Mouse (Mus musculus): Measurements from ENCODE around the gene Evx2.
A peak's percentile ranks its signal among the peaks of the same experiment; 100 is the strongest.

Gene Evx2

GRCm38 (mm10) chr2:74659507-74660005 is at the start of gene Evx2:
Gene Evx2, minus strand, starts transcription at chr2:74659557.
- no peak for DNase-seq (ENCODE audit: low spot score)

- no peak for DNase-seq (ENCODE audit: low spot score)
Observed at GRCm38 (mm10) chr2:74708676-74709075, 49.3 kb upstream of the Evx2 start.

DNA sequence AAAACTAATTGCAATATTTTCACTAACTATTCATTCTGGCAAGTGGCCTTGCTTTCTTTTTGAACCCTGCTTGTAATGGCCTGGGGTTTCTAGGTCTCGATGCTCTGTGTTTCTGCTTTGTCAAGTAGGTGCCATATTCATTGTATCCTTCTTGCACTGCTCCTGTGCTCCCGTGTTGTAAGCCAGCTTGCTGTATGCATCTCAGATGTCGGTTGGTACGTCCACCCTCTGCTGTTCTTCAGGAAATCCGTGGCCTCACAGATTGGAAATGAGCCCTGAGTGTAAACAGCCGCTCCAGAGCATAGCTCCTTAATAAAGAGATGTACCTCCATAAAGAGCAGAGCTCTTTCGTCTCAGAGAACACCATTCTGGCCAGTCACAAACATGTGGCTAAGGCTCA is 48.2 kb upstream of the Evx2 start:
- DNase-seq (ENCODE audit: low spot score): no peak

DNA sequence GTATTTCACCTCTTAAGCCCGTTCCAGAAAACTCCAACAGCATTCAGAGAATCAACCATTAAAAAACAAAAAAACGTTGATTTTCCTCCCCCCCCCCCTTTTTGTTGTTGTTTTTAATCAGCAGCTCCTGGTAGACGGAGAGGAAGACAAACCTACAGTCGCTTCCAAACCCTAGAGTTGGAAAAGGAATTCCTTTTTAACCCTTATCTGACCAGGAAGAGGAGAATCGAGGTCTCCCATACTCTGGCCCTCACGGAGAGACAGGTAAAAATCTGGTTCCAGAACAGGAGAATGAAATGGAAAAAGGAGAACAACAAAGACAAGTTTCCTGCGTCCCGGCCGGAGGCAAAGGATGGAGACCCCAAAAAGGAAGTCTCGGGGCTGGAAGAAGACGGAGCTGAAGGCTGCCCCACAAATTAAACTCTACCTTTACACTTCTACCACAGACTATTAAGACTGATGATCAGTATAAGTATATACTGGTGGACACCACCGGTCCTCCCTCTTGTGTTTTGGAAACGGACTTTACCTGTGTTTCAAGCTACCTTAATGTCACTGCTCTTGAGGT is 47.1 kb upstream of the Evx2 start:
- no peak for DNase-seq (ENCODE audit: low spot score)

GRCm38 (mm10) chr2:74705467-74706089 is 46.2 kb upstream of the Evx2 start:
- no peak for DNase-seq (ENCODE audit: low spot score)

DNA sequence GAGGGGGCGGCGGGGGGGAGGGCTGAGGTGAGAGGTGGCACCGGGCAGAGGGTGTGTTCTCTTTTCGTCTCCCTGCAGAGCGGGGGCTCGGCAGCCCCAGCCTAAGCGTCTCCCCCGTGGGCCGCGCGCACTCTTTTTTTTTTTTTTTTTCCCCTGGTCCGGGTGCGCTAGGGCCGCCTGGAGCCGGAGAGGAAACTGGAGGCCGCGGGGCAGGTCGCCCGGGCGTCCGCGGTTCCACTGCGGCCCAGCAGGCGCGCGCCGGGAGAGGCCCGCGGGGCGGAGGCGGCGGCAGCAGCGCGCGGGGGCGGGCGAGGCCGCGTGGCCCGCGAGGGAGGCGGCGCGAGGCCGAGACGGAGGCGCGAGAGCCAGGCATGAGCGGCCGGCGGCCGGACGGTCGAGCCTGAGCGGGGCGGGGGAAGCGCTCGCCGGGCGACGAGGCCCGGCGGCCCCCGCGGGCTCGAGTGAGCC is 45.7 kb upstream of the Evx2 start:
- no peak for DNase-seq (ENCODE audit: low spot score)

DNA sequence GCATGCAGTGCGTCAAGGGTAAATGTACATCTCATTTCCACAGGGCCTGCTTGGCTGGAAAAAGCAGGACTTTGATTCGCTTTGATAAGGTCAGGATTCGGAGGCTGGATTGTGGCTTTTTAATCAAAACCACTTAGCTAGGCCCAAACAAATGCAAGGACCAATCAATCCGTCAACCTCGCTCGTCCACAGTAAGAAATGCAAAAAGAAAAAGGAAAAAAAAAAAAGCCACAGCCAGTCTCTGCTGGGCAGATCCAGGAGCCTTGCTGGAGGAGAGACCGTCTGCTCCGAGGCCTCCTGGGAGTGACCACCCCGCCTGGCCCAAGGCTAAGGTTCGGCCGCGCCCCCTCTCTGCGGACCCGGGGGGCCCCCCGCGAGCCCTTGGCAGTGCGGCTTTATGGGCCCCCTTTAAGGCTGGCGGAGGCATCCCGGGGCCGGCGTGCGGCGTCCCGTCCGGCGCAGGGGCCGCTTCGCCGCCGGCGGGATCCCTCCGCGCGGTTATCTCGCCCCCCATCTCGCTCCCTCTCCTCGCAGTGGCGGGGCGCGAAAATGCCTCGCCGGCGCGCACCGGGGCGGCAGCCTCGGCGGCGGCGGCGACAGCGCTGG is 45.1 kb upstream of the Evx2 start, which contains the start of gene Hoxd8:
Gene Hoxd8 (plus strand): TSS at position 223 of the 606 bp plus-strand sequence.
- DNase-seq (ENCODE audit: low spot score): no peak

DNA sequence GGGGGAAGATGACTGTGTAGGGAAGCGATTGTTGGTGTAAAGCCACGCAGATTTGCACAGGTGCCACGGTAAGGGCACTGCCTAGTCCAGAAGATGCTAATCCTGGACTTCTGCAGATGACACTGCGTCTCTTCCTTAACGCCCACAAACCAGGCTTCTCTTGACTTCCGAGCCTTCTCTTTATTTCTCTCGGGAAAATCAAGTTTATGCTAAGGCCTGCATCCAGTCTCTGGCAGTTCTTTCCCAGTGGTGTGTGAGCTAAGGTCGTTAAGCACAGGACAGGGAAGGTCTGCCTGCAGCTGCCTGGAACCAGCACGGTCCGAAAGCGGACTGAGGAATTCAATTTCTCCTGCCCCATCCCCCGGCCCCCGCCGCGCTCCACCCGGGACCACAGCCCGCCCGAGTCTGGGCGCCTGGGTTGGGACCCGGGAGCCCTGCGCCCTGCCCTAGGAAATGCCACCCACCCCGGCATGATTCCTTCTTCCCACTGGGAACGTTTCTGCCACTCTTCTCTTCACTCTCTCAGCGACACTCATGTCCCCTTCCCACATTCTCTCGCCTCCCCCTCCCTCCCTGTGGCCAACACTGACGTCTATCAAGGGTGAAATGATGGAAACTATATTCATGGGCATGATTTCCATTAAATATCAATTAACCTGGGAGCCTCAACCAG is 44.5 kb upstream of the Evx2 start:
- no peak for DNase-seq (ENCODE audit: low spot score)

DNA sequence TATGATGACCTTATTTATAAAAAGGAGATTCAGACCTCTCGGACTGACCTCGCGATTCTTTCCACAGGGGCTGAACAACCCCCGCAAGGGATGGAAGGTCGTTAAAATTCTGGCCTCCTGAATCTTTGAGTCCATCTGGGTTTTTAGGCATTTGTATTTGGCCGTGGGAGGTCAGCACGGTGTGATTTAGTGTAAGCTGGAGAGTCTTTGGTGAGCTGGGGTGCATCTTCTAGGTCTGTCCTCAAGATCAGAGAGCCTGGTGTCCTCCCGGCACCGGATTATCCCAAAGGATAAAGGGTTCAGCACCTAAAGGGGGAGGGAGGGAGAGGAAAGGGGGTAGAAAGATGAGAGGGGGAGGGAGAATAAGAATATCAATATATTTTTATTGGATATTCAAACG is 44.0 kb upstream of the Evx2 start:
- no peak for DNase-seq (ENCODE audit: low spot score)

GRCm38 (mm10) chr2:74702820-74703219 is 43.5 kb upstream of the Evx2 start:
- no peak for DNase-seq (ENCODE audit: low spot score)

DNA sequence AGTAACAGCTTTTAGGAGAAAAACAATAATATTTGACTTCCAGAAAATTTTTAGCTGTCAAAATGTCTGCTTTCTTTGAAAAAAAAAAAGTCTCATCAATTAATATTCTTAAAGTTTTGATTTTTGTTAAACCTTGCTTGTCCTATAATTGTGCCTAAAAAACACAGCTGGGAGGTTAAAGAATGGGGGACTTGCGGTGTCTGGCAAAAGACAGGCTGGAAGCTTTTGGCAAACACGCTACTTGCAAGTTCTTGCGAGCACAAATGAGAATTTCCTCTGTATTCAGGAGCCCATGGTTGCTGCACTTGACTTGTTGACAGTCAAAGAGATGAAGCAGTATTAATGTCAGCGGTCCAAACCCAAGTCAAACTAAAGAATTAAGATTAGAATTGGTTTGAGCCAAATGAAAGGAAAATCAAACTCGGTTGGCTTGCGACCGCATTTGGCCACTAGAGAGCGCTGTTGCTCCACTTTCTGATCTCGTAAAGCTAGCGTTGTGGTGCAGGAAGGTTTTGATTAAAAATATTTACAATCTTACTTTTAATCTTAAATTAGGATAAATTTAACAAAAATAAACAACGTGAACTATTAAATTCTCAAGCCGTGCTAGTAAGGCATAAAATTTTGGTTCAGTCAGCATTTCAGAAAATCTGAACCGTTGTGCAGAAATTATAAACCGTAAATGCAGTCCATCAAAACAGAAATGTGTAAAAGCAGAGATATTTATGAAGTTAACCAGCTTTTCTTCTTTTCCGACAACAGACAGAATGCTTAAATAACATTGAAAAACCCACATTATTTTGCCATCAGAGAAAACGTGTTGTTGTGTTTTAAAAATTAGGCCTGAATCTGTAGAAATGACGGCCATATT is 42.8 kb upstream of the Evx2 start:
- peak; percentile 40 for DNase-seq (ENCODE audit: low spot score)

- DNase-seq (ENCODE audit: low spot score): no peak
Observed at GRCm38 (mm10) chr2:74700546-74701112, 41.3 kb upstream of the Evx2 start.

DNA sequence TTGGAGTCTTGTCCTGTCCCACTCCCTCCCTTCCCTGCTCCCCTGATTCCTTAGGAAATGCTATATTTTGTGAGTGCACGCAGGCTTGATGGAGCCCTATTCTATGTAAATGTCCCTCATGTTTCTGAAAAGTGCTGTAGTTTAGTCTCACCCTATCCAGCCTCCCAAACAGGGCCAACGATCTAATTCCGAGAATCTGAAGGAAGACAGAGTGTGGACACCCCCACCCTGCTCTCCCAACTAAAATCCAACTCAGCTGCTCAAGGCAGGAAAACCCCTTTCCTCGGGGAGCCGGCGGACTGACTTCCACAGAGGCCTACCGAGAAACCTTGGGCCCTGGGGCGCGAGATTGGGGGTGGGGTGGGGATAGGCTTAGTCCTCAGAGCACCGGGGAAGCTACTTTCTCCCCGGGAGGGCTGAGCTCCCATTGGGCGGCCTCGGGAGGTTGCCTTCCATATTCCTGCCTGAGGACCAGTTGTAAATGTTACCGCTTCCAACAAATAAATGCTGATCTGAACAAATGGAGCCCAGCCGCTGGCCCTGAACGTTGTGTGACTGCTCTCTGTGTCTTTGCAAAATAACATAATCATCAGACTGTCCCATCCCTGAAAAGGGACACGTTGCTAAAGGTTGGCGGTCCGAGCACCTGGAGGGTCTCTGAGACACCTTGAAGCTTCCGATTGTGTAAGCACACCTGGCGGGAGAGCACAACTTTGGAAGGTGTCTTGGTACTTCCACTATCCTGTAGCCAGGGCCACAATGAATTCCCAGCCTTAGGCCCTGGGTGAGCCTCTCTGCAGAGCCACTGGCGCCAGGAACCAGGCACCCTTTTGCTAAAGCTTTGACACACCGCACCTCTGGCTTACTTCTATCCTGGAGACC is 40.5 kb upstream of the Evx2 start:
- no peak for DNase-seq (ENCODE audit: low spot score)

GRCm38 (mm10) chr2:74699053-74699430 is 39.7 kb upstream of the Evx2 start:
- no peak for DNase-seq (ENCODE audit: low spot score)

DNA sequence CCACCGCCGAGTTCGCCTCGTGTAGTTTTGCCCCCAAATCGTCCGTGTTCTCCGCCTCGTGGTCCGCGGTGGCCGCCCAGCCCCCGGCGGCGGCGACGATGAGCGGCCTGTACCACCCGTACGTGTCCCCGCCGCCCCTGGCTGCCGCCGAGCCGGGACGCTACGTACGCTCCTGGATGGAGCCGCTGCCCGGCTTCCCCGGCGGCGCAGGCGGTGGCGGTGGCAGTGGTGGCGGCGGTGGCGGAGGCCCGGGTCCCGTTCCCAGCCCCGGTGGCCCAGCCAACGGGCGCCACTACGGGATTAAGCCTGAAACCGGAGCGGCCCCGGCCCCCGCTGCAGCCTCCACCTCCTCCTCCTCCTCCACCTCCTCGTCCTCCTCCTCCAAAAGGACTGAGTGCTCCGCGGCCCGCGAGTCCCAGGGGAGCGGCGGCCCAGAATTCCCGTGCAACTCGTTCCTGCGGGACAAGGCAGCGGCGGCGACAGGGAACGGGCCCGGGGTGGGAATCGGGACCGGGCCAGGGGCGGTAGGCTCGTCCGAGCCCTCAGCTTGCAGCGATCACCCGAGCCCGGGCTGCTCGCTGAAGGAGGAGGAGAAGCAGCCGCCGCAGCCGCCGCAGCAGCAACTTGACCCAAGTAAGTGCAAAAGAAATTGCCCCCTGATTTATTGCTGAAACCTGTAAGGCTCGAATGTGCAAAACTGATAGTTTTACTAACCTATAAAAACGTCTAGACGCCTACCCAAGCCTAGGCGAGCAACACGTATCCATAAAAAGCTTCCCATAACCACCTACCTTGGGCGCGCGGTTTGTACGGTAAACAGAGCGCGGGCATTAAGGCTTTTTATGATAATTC is 39.1 kb upstream of the Evx2 start:
- DNase-seq (ENCODE audit: low spot score): no peak

GRCm38 (mm10) chr2:74697567-74698121 is 38.3 kb upstream of the Evx2 start, which contains the start of gene Hoxd9:
Gene Hoxd9, plus strand, starts transcription at chr2:74697727.
- DNase-seq (ENCODE audit: low spot score): no peak

- no peak for DNase-seq (ENCODE audit: low spot score)
Observed at GRCm38 (mm10) chr2:74696442-74697335, 37.3 kb upstream of the Evx2 start.

GRCm38 (mm10) chr2:74695813-74696430 is 36.6 kb upstream of the Evx2 start:
- DNase-seq (ENCODE audit: low spot score): no peak

Measured in c-Kit-positive CD71-positive TER-119-positive erythroid progenitor cells, embryonic 14.5 days (primary cell).